Mouse (Mus musculus) lung, postnatal 0 days (tissue): ENCODE measurements around the gene Usp21.

Experiments used
- CTCF ChIP-seq: IDR thresholded peaks from 2 replicates; pipeline ENCODE4 v1.5.1; 2016; ENCODE audit warnings: antibody characterized with exemption, mild to moderate bottlenecking
- EP300 ChIP-seq: IDR thresholded peaks from 2 replicates; pipeline ENCODE4 v1.6.1; 2016; ENCODE audit warnings: antibody characterized with exemption, mild to moderate bottlenecking, control low read depth

GRCm38 (mm10) chr1:171287136-171288081, at the start of gene Usp21:
- 0 out of 2 replicates have a peak, but pooled peaks have one; percentile 12 for TF ChIP-seq CTCF
- no peak for TF ChIP-seq EP300
